ENCODE assay signal across 19 mouse cellular contexts in the genomic region with DNA sequence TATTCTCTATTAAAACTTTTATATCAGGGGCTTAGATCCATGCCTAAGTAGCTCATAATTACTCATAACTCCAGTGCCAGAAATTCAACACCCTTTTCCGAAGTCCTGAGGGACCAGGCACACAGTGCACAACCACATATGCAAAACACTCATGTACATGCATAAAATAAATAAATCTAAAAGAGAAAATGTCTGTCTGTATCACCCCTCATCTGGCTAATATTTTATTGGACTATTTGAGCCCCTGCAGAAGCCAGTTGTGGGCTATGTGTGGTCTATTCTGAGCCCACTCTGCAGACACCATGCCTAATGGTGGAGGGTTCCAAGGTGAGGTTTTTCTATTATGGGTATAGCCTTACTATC. TPM values are rescaled to one million over a fixed set of nuclear protein-coding genes. Genes with fewer than 3 reads are reported as not detected.
"Had no signal": no experiment of that assay in that cellular context is flagged by ENCODE, and none has a peak within 500 bp of the region (broad histone marks: within the 10 kb centered on the region; RNA-seq: fewer than 3 reads in every experiment).

No protein-coding gene starts in this region.

- H3K27ac ChIP-seq: kidney, postnatal 0 days; layer of hippocampus, adult 2 months; left cerebral cortex, adult 2 months; liver, embryonic 14.5 days; lung, embryonic 15.5 days; midbrain, embryonic 12.5 days; midbrain, embryonic 15.5 days; neural tube, embryonic 13.5 days; stomach, postnatal 0 days had no signal

- H3K4me3 ChIP-seq: layer of hippocampus, adult 2 months; left cerebral cortex, adult 2 months; lung, embryonic 15.5 days; midbrain, embryonic 12.5 days; midbrain, embryonic 15.5 days; neural tube, embryonic 13.5 days had no signal

- ATAC-seq: midbrain, embryonic 15.5 days had no signal

- H3K27me3 ChIP-seq: lung, embryonic 15.5 days; midbrain, embryonic 12.5 days; midbrain, embryonic 15.5 days; neural tube, embryonic 13.5 days had no signal

- H3K9ac ChIP-seq: liver, embryonic 14.5 days; lung, embryonic 15.5 days; midbrain, embryonic 12.5 days; midbrain, embryonic 15.5 days; neural tube, embryonic 13.5 days had no signal

- H3K4me1 ChIP-seq: midbrain, embryonic 12.5 days; midbrain, embryonic 15.5 days; neural tube, embryonic 13.5 days had no signal

- H3K9me3 ChIP-seq: lung, embryonic 15.5 days; midbrain, embryonic 12.5 days; midbrain, embryonic 15.5 days; neural tube, embryonic 13.5 days had no signal

- H3K4me2 ChIP-seq: lung, embryonic 15.5 days; midbrain, embryonic 12.5 days; midbrain, embryonic 15.5 days; neural tube, embryonic 13.5 days had no signal

- H3K36me3 ChIP-seq: lung, embryonic 15.5 days; midbrain, embryonic 12.5 days; midbrain, embryonic 15.5 days; neural tube, embryonic 13.5 days had no signal

- DNase-seq: kidney, adult 2 months; kidney, postnatal 25 days; layer of hippocampus, adult 9-11 months; layer of hippocampus, postnatal 36 days; lung, adult 18-20 months; lung, postnatal 10 days; lung, postnatal 36 days; retina, postnatal 1 day; thymus, postnatal 25 days had no signal

RNA-seq across cellular contexts. Expression of gene Muc13, which starts 11.1 kb away (rescaled TPM):
- total RNA-seq: layer of hippocampus, adult 2 months; layer of hippocampus, postnatal 36 days; left cerebral cortex, postnatal 10 days had no signal
- polyA plus RNA-seq: kidney, postnatal 0 days; neural tube, embryonic 13.5 days had no signal
